Mouse (Mus musculus) liver, adult 2 months (tissue): ENCODE results near the gene Hspa8.

ENCODE experiments used
- CTCF ChIP-seq: fragments of 200-500 bp; IDR thresholded peaks from 2 replicates; pipeline ENCODE4 v1.5.1; 2011; ENCODE audit warnings: low read depth, low read length, control low read depth
- POLR2A ChIP-seq: fragments of 200-500 bp; IDR thresholded peaks from 2 replicates; pipeline ENCODE4 v1.6.1; 2011; ENCODE audit warnings: low read length, control low read depth; ENCODE audit not compliant: insufficient read depth; ENCODE audit errors: extremely low read depth

- no peak for TF ChIP-seq POLR2A
- TF ChIP-seq CTCF: no peak
Observed at GRCm38 (mm10) chr9:40766058-40766605, 34.7 kb upstream of the Hspa8 start.
